10 mouse cellular contexts compared by ENCODE assay signal in genomic region chr5:24455613-24456012, GRCm38 (mm10). TPM values are rescaled to one million over a fixed set of nuclear protein-coding genes. Genes with fewer than 3 reads are reported as not detected.
DNase-seq lines count a peak whose midpoint lies in the region; ATAC-seq and TF ChIP-seq lines count a peak whose summit lies in the region.
"Had no signal": no experiment of that assay in that cellular context is flagged by ENCODE, and none has a peak within 500 bp of the region (broad histone marks: within the 10 kb centered on the region; RNA-seq: fewer than 3 reads in every experiment).

No protein-coding gene starts in this region.

- no peak overlapping the region for H3K4me2 ChIP-seq in lung, postnatal 0 days (replicated peaks; ENCODE audit: low read depth, low read length)
- no peak overlapping the region for H3K4me2 ChIP-seq in intestine, postnatal 0 days (replicated peaks; ENCODE audit: low read depth)
- peak overlapping the region; percentile 1; the same call in 1 of the 2 replicates for H3K4me2 ChIP-seq in stomach, embryonic 15.5 days

- no peaks in the 10 kb centered on the region for H3K9me3 ChIP-seq in lung, postnatal 0 days (ENCODE audit: low read length)
- H3K9me3 ChIP-seq in intestine, postnatal 0 days (ENCODE audit: control insufficient read depth): no peaks in the 10 kb centered on the region
- H3K9me3 ChIP-seq in stomach, embryonic 15.5 days: no peaks in the 10 kb centered on the region

- no peak for TF ChIP-seq CTCF in gastrocnemius, adult 2 months (IDR thresholded peaks at IDR 0.05)
- TF ChIP-seq CTCF in lung, postnatal 0 days (IDR thresholded peaks at IDR 0.05): no peak
- TF ChIP-seq CTCF in intestine, postnatal 0 days (IDR thresholded peaks at IDR 0.05; ENCODE audit: low read depth): no peak

- H3K27me3 ChIP-seq in lung, postnatal 0 days (replicated peaks; ENCODE audit: insufficient read depth, low read length): no peaks in the 10 kb centered on the region
- no peaks in the 10 kb centered on the region for H3K27me3 ChIP-seq in intestine, postnatal 0 days (replicated peaks; ENCODE audit: control insufficient read depth, insufficient read depth, low read length)
- no peaks in the 10 kb centered on the region for H3K27me3 ChIP-seq in stomach, embryonic 15.5 days (replicated peaks)

- H3K4me1 ChIP-seq in lung, postnatal 0 days (ENCODE audit: insufficient read depth, low read depth, low read length): peaks cover 15% of the 10 kb centered on the region
- H3K4me1 ChIP-seq in intestine, postnatal 0 days (replicated peaks; ENCODE audit: control insufficient read depth, insufficient read depth, low read length): 0 out of 2 replicates have a peak, but pooled peaks cover 5% of the 10 kb centered on the region
- H3K4me1 ChIP-seq in stomach, embryonic 15.5 days: peaks cover 34% of the 10 kb centered on the region

- no peak overlapping the region for H3K9ac ChIP-seq in lung, postnatal 0 days (replicated peaks; ENCODE audit: low read depth)
- H3K9ac ChIP-seq in intestine, postnatal 0 days (ENCODE audit: low read depth, low read length): no peak overlapping the region
- H3K9ac ChIP-seq in stomach, embryonic 15.5 days: no peak overlapping the region

- peak overlapping the region; percentile 51; the same call in 1 of the 2 replicates for H3K27ac ChIP-seq in gastrocnemius, adult 2 months
- peak overlapping the region; percentile 59 for H3K27ac ChIP-seq in lung, postnatal 0 days (ENCODE audit: low read length)
- H3K27ac ChIP-seq in intestine, postnatal 0 days (ENCODE audit: low read depth, low read length): 0 out of 2 replicates have a peak overlapping the region, but pooled peaks have one; percentile 23
- H3K27ac ChIP-seq in stomach, embryonic 15.5 days: peak overlapping the region; percentile 61

- H3K4me3 ChIP-seq in gastrocnemius, adult 2 months: no peak overlapping the region
- H3K4me3 ChIP-seq in lung, postnatal 0 days (ENCODE audit: low read depth, low read length): no peak overlapping the region
- H3K4me3 ChIP-seq in intestine, postnatal 0 days (ENCODE audit: low read depth, low read length): no peak overlapping the region
- no peak overlapping the region for H3K4me3 ChIP-seq in stomach, embryonic 15.5 days (replicated peaks)

- ATAC-seq in lung, postnatal 0 days: no peak
- no peak for ATAC-seq in intestine, postnatal 0 days
- no peak for ATAC-seq in stomach, embryonic 15.5 days (ENCODE audit: insufficient read depth, low FRiP score, low read depth)
- ATAC-seq in granulocyte monocyte progenitor cell, adult 5-6 weeks (replicated peaks; ENCODE audit: poor library complexity, severe bottlenecking): no peak

- no peak for DNase-seq in gastrocnemius, adult 2 months
- DNase-seq in gastrocnemius, postnatal 10 days: no peak
- no peak for DNase-seq in lung, postnatal 0 days (ENCODE audit: low spot score)
- no peak for DNase-seq in lung, postnatal 36 days
- DNase-seq in gastrocnemius, postnatal 4 days (ENCODE audit: low spot score in 2 of 2): no peak
- DNase-seq: layer of hippocampus, postnatal 36 days; spleen, adult 18-20 months had no signal

- 0 out of 2 replicates have a peak, but pooled peaks have one; percentile 8 for TF ChIP-seq EP300 in lung, postnatal 0 days (IDR thresholded peaks at IDR 0.05)

- 55% methylated on average over 7 of the region's 7 CpGs for WGBS in lung, postnatal 0 days
- WGBS in intestine, postnatal 0 days: 65% methylated on average over 7 of the region's 7 CpGs
- 64% methylated on average over 7 of the region's 7 CpGs for WGBS in stomach, embryonic 15.5 days

- no peaks in the 10 kb centered on the region for H3K36me3 ChIP-seq in lung, postnatal 0 days (ENCODE audit: insufficient read depth, low read length)
- H3K36me3 ChIP-seq in intestine, postnatal 0 days (ENCODE audit: control insufficient read depth, insufficient read depth): peaks cover 15% of the 10 kb centered on the region; the same call in 1 of the 2 replicates
- H3K36me3 ChIP-seq in stomach, embryonic 15.5 days: no peaks in the 10 kb centered on the region

- intact Hi-C loops in gastrocnemius, adult 2 months (cut with DNase I): no loop called here

RNA-seq across cellular contexts. Expression of gene Agap3, which starts 3.6 kb away (rescaled TPM):
- 10 to 100 TPM; 67.8 to 71.0 TPM for total RNA-seq in gastrocnemius, adult 2 months (2021)
- total RNA-seq in gastrocnemius, postnatal 10 days (2021): 10 to 100 TPM; 61.0 to 61.8 TPM
- 44.7 and 51.2 TPM in 2 replicates for polyA plus RNA-seq in lung, postnatal 0 days (2015; fragmentation: Nextera tagmentation; extraction: Ambion mirVana)
- polyA plus RNA-seq in intestine, postnatal 0 days (2015; fragmentation: Nextera tagmentation; extraction: Ambion mirVana): 14.9 and 16.6 TPM in 2 replicates
- 35.9 and 37.7 TPM in 2 replicates for polyA plus RNA-seq in stomach, embryonic 15.5 days (2015; fragmentation: Nextera tagmentation; extraction: Ambion mirVana)
- total RNA-seq in granulocyte monocyte progenitor cell, adult 5-6 weeks (2014; fragmentation: Nextera tagmentation): 21.5 and 26.8 TPM in 2 replicates
- total RNA-seq in granulocyte monocyte progenitor cell, adult 5-6 weeks (2017): 19.4 and 31.8 TPM in 2 replicates
- 10 to 100 TPM; 80.9 to 90.9 TPM for total RNA-seq in gastrocnemius, postnatal 4 days (2021)

RNA-seq across cellular contexts. Expression of gene Tmub1, which starts 8.0 kb away (rescaled TPM):
- total RNA-seq in gastrocnemius, adult 2 months (2021): 10 to 100 TPM; 18.1 to 22.2 TPM
- total RNA-seq in gastrocnemius, postnatal 10 days (2021): 1 to 10 TPM; 9.0 to 9.9 TPM
- 16.6 and 17.7 TPM in 2 replicates for polyA plus RNA-seq in lung, postnatal 0 days (2015; fragmentation: Nextera tagmentation; extraction: Ambion mirVana)
- polyA plus RNA-seq in intestine, postnatal 0 days (2015; fragmentation: Nextera tagmentation; extraction: Ambion mirVana): 27.5 and 28.8 TPM in 2 replicates
- polyA plus RNA-seq in stomach, embryonic 15.5 days (2015; fragmentation: Nextera tagmentation; extraction: Ambion mirVana): 22.0 and 22.3 TPM in 2 replicates
- 6.4 and 18.7 TPM in 2 replicates for total RNA-seq in granulocyte monocyte progenitor cell, adult 5-6 weeks (2014; fragmentation: Nextera tagmentation)
- 8.8 and 11.1 TPM in 2 replicates for total RNA-seq in granulocyte monocyte progenitor cell, adult 5-6 weeks (2017)
- 1 to 10 TPM; 6.7 to 7.0 TPM for total RNA-seq in gastrocnemius, postnatal 4 days (2021)

RNA-seq across cellular contexts. Expression of gene Fastk, which starts 10.5 kb away (rescaled TPM):
- 100 to 1,000 TPM; 163 to 214 TPM for total RNA-seq in gastrocnemius, adult 2 months (2021)
- 100 to 1,000 TPM; 124 to 142 TPM for total RNA-seq in gastrocnemius, postnatal 10 days (2021)
- 58.4 and 65.1 TPM in 2 replicates for polyA plus RNA-seq in lung, postnatal 0 days (2015; fragmentation: Nextera tagmentation; extraction: Ambion mirVana)
- 66.8 and 67.0 TPM in 2 replicates for polyA plus RNA-seq in intestine, postnatal 0 days (2015; fragmentation: Nextera tagmentation; extraction: Ambion mirVana)
- 98.1 and 103 TPM in 2 replicates for polyA plus RNA-seq in stomach, embryonic 15.5 days (2015; fragmentation: Nextera tagmentation; extraction: Ambion mirVana)
- 53.8 and 75.7 TPM in 2 replicates for total RNA-seq in granulocyte monocyte progenitor cell, adult 5-6 weeks (2014; fragmentation: Nextera tagmentation)
- total RNA-seq in granulocyte monocyte progenitor cell, adult 5-6 weeks (2017): 15.9 and 23.3 TPM in 2 replicates
- total RNA-seq in gastrocnemius, postnatal 4 days (2021): 100 to 1,000 TPM; 129 to 132 TPM

RNA-seq across cellular contexts. Expression of gene Slc4a2, which starts 32.0 kb away (rescaled TPM):
- total RNA-seq in gastrocnemius, adult 2 months (2021): 10 to 100 TPM; 14.4 to 16.7 TPM
- 10 to 100 TPM; 26.2 to 39.8 TPM for total RNA-seq in gastrocnemius, postnatal 10 days (2021)
- polyA plus RNA-seq in lung, postnatal 0 days (2015; fragmentation: Nextera tagmentation; extraction: Ambion mirVana): 28.9 and 35.0 TPM in 2 replicates
- polyA plus RNA-seq in intestine, postnatal 0 days (2015; fragmentation: Nextera tagmentation; extraction: Ambion mirVana): 29.9 and 30.1 TPM in 2 replicates
- 38.8 and 44.6 TPM in 2 replicates for polyA plus RNA-seq in stomach, embryonic 15.5 days (2015; fragmentation: Nextera tagmentation; extraction: Ambion mirVana)
- 20.9 and 28.9 TPM in 2 replicates for total RNA-seq in granulocyte monocyte progenitor cell, adult 5-6 weeks (2014; fragmentation: Nextera tagmentation)
- 13.5 and 29.3 TPM in 2 replicates for total RNA-seq in granulocyte monocyte progenitor cell, adult 5-6 weeks (2017)
- total RNA-seq in gastrocnemius, postnatal 4 days (2021): 10 to 100 TPM; 40.3 to 42.6 TPM

RNA-seq across cellular contexts. Expression of gene Cdk5, which starts 32.3 kb away (rescaled TPM):
- 10 to 100 TPM; 10.6 to 11.8 TPM for total RNA-seq in gastrocnemius, adult 2 months (2021)
- 10 to 100 TPM; 15.5 to 17.5 TPM for total RNA-seq in gastrocnemius, postnatal 10 days (2021)
- polyA plus RNA-seq in lung, postnatal 0 days (2015; fragmentation: Nextera tagmentation; extraction: Ambion mirVana): 31.1 and 31.6 TPM in 2 replicates
- polyA plus RNA-seq in intestine, postnatal 0 days (2015; fragmentation: Nextera tagmentation; extraction: Ambion mirVana): 28.4 and 29.9 TPM in 2 replicates
- 37.3 and 41.2 TPM in 2 replicates for polyA plus RNA-seq in stomach, embryonic 15.5 days (2015; fragmentation: Nextera tagmentation; extraction: Ambion mirVana)
- 24.4 and 36.9 TPM in 2 replicates for total RNA-seq in granulocyte monocyte progenitor cell, adult 5-6 weeks (2014; fragmentation: Nextera tagmentation)
- total RNA-seq in granulocyte monocyte progenitor cell, adult 5-6 weeks (2017): 20.7 and 22.4 TPM in 2 replicates
- 10 to 100 TPM; 24.4 to 25.7 TPM for total RNA-seq in gastrocnemius, postnatal 4 days (2021)
